Mouse (Mus musculus) hindbrain, postnatal 0 days (tissue): Measurements from ENCODE around the gene Dnajb4. TPM values are rescaled to one million over a fixed set of nuclear protein-coding genes. Genes with fewer than 3 reads are reported as not detected.

Experiments used
- ATAC-seq: fragments of 200-750 bp; cut with Nextera tagmentation; 2 replicates; pipeline ENCODE4 v1.8.0; 2017; ENCODE audit warnings: mild to moderate bottlenecking, moderate TSS enrichment, moderate library complexity
- DNase-seq: peaks from one replicate; pipeline ENCODE4 v3.0.0-alpha.2; 2015; ENCODE audit warnings: low spot score
- H3K27ac ChIP-seq: fragments of 300-500 bp; sonication (generic); 2 replicates; pipeline ENCODE4 v1.5.1; 2014; ENCODE audit warnings: mild to moderate bottlenecking
- H3K27me3 ChIP-seq: fragments of 300-500 bp; sonication (generic); 2 replicates; pipeline ENCODE4 v1.6.1; 2014; ENCODE audit warnings: low read length, mixed read lengths; ENCODE audit not compliant: insufficient read depth
- H3K36me3 ChIP-seq: fragments of 300-500 bp; sonication (generic); 2 replicates; pipeline ENCODE4 v1.6.1; 2014; ENCODE audit warnings: low read length, mixed read lengths; ENCODE audit not compliant: insufficient read depth
- H3K4me1 ChIP-seq: fragments of 300-500 bp; sonication (generic); 2 replicates; pipeline ENCODE4 v1.6.1; 2014; ENCODE audit warnings: antibody characterized with exemption, low read length, mixed read lengths; ENCODE audit not compliant: insufficient read depth
- H3K4me2 ChIP-seq: fragments of 300-500 bp; sonication (generic); 2 replicates; pipeline ENCODE4 v1.6.1; 2014; ENCODE audit warnings: low read depth, mild to moderate bottlenecking, low read length, moderate library complexity, mixed read lengths
- H3K4me3 ChIP-seq: fragments of 300-500 bp; sonication (generic); 2 replicates; pipeline ENCODE4 v1.5.1; 2014; ENCODE audit warnings: low read length
- H3K9ac ChIP-seq: fragments of 300-500 bp; sonication (generic); replicated peaks from 2 replicates; pipeline ENCODE4 v1.6.1; 2014; ENCODE audit warnings: mild to moderate bottlenecking, low read length, moderate library complexity, mixed read lengths
- H3K9me3 ChIP-seq: fragments of 300-500 bp; sonication (generic); 2 replicates; pipeline ENCODE4 v1.6.1; 2016; ENCODE audit warnings: low read length, mixed read lengths
- CTCF ChIP-seq: IDR thresholded peaks from 2 replicates; pipeline ENCODE4 v1.5.1; 2016; ENCODE audit warnings: antibody characterized with exemption, control low read depth, low read depth
- WGBS: fragments of 180-500 bp; shearing (Covaris S2); extraction: QIAGEN DNeasy Blood & Tissue Kit; methylation state at CpG from one replicate; pipeline ENCODE4 v1.1.7; 2014; 5-methylcytosine and 5-hydroxymethylcytosine counted together
- polyA plus RNA-seq: library from polyadenylated mRNA; unstranded; fragments of >200 nt; fragmentation: Nextera tagmentation; extraction: Ambion mirVana; gene quantifications from 2 replicates; pipeline ENCODE4 v1.2.1, GENCODE M21; 2015
- total RNA-seq: library from RNA; depleted of rRNA; stranded (reverse); fragments of >200 nt; gene quantifications from 2 replicates; pipeline ENCODE4 v1.2.3, GENCODE M21; 2014; rRNA removed

Gene Dnajb4
- total and polyA plus RNA-seq, 2 experiments from 2014 or later = 40.8 to 47.8 TPM

GRCm38 (mm10) chr3:152128631-152129030 lies 81.5 kb downstream of the Dnajb4 start:
- 74% methylated on average over 7 of the region's 7 CpGs for WGBS
- H3K9me3 ChIP-seq = no peaks in the 10 kb centered on the region
- no peaks in the 10 kb centered on the region for H3K36me3 ChIP-seq
- no peak overlapping the region for H3K9ac ChIP-seq
- ATAC-seq (no peak), DNase-seq (no peak)
- no peak for TF ChIP-seq CTCF
- H3K27me3 ChIP-seq = no peaks in the 10 kb centered on the region
- no peak overlapping the region for H3K4me3 ChIP-seq
- H3K4me1 ChIP-seq = no peaks in the 10 kb centered on the region
- no peak overlapping the region for H3K4me2 ChIP-seq
- no peak overlapping the region for H3K27ac ChIP-seq

Other genes starting within 250 kb of the Dnajb4 start
- 3.1 and 6.7 TPM in 2 replicates for gene Gipc2, start 44.1 kb downstream of the Dnajb4 start, total RNA-seq
- 12.8 and 15.6 TPM in 2 replicates for gene Gipc2, start 44.1 kb downstream of the Dnajb4 start, polyA plus RNA-seq
- gene Fubp1, start 120 bp upstream of the Dnajb4 start, total RNA-seq = 139 and 148 TPM in 2 replicates
- gene Fubp1, start 120 bp upstream of the Dnajb4 start, polyA plus RNA-seq = 130 and 139 TPM in 2 replicates
- gene Nexn, start 56.0 kb upstream of the Dnajb4 start, total RNA-seq = 0.37 and 6.4 TPM in 2 replicates
- gene Nexn, start 56.0 kb upstream of the Dnajb4 start, polyA plus RNA-seq = 2.5 and 3.4 TPM in 2 replicates
- 13.6 and 16.7 TPM in 2 replicates for gene Miga1, start 130.1 kb upstream of the Dnajb4 start, total RNA-seq
- gene Miga1, start 130.1 kb upstream of the Dnajb4 start, polyA plus RNA-seq = 21.1 and 22.5 TPM in 2 replicates
- 51.5 and 74.1 TPM in 2 replicates for gene Usp33, start 136.2 kb upstream of the Dnajb4 start, total RNA-seq
- 63.5 and 64.8 TPM in 2 replicates for gene Usp33, start 136.2 kb upstream of the Dnajb4 start, polyA plus RNA-seq
- gene Zzz3, start 185.2 kb upstream of the Dnajb4 start, total RNA-seq = 28.0 and 33.3 TPM in 2 replicates
- gene Zzz3, start 185.2 kb upstream of the Dnajb4 start, polyA plus RNA-seq = 20.9 and 23.4 TPM in 2 replicates